Mouse (Mus musculus) embryonic facial prominence, embryonic 12.5 days (tissue): Measurements from ENCODE around the gene Ankrd27. TPM values are rescaled to one million over a fixed set of nuclear protein-coding genes. Genes with fewer than 3 reads are reported as not detected.

Experiments
- ATAC-seq: fragments of 200-750 bp; cut with Nextera tagmentation; 2 replicates; pipeline ENCODE4 v1.8.0; 2017; ENCODE audit not compliant: insufficient number of reproducible peaks, insufficient read depth, low FRiP score, low TSS enrichment
- H3K27ac ChIP-seq: fragments of 300-500 bp; sonication (generic); 2 replicates; pipeline ENCODE4 v1.5.1; 2016; ENCODE audit warnings: mild to moderate bottlenecking
- H3K27me3 ChIP-seq: fragments of 300-500 bp; sonication (generic); 2 replicates; pipeline ENCODE4 v1.6.1; 2016; ENCODE audit warnings: mild to moderate bottlenecking, moderate library complexity
- H3K36me3 ChIP-seq: fragments of 300-500 bp; sonication (generic); 2 replicates; pipeline ENCODE4 v1.6.1; 2016; ENCODE audit warnings: mild to moderate bottlenecking
- H3K4me1 ChIP-seq: fragments of 300-500 bp; sonication (generic); 2 replicates; pipeline ENCODE4 v1.6.1; 2016
- H3K4me2 ChIP-seq: fragments of 300-500 bp; sonication (generic); replicated peaks from 2 replicates; pipeline ENCODE4 v1.6.1; 2016; ENCODE audit warnings: mild to moderate bottlenecking, moderate library complexity
- H3K4me3 ChIP-seq: fragments of 300-500 bp; sonication (generic); 2 replicates; pipeline ENCODE4 v1.5.1; 2016; ENCODE audit warnings: mild to moderate bottlenecking
- H3K9ac ChIP-seq: fragments of 300-500 bp; sonication (generic); 2 replicates; pipeline ENCODE4 v1.6.1; 2016; ENCODE audit warnings: mild to moderate bottlenecking, moderate library complexity
- H3K9me3 ChIP-seq: fragments of 300-500 bp; sonication (generic); 2 replicates; pipeline ENCODE4 v1.6.1; 2016; ENCODE audit warnings: mild to moderate bottlenecking, moderate library complexity
- WGBS: fragments of 180-500 bp; shearing (Covaris S2); methylation state at CpG from one replicate; pipeline ENCODE4 v1.1.7; 2016; 5-methylcytosine and 5-hydroxymethylcytosine counted together
- polyA plus RNA-seq: library from polyadenylated mRNA; unstranded; fragments of >200 nt; fragmentation: Nextera tagmentation; extraction: Ambion mirVana; gene quantifications from 2 replicates; pipeline ENCODE4 v1.2.1, GENCODE M21; 2016

Gene Ankrd27
- polyA plus RNA-seq, 1 experiment from 2014 or later: 41.6 TPM

- Histone ChIP-seq H3K4me1 (no peaks in the 10 kb centered on the region), H3K4me3 (no peak overlapping the region), H3K9ac (no peak overlapping the region), H3K4me2 (no peak overlapping the region), H3K36me3 (peaks cover 21% of the 10 kb centered on the region; the same call in 1 of the 2 replicates), H3K9me3 (no peaks in the 10 kb centered on the region), H3K27me3 (no peaks in the 10 kb centered on the region), H3K27ac (no peak overlapping the region)
- 70% methylated on average over 9 of the region's 9 CpGs for WGBS
- no peak for ATAC-seq
Observed at GRCm38 (mm10) chr7:35648239-35649069, 62.4 kb downstream of the Ankrd27 start.

DNA sequence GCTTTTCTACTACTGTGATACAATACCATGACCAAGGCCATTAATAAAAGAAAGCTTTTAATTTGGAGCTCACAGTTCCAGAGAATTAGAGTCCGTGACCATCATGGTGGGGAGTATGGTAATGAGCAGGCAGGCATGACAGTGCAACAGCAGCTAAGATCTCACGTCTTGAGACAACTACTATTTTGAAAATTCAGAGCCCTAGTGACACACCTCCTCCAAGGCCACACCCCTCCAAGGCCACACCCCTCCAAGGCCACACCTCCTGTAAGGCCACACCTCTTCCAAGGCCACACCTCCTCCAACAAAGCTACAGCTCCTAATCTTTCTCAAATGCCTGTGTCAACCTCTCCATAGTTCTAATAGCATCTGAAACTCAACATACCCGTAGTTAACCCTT, 63.0 kb downstream of the Ankrd27 start:
- Histone ChIP-seq H3K9ac (no peak overlapping the region), H3K4me2 (no peak overlapping the region), H3K27ac (no peak overlapping the region), H3K27me3 (no peaks in the 10 kb centered on the region), H3K4me1 (no peaks in the 10 kb centered on the region), H3K9me3 (no peaks in the 10 kb centered on the region), H3K4me3 (no peak overlapping the region), H3K36me3 (peaks cover 14% of the 10 kb centered on the region; the same call in 1 of the 2 replicates)
- WGBS: 48% methylated on average over 3 of the region's 3 CpGs
- ATAC-seq: no peak

GRCm38 (mm10) chr7:35650716-35651410, 64.8 kb downstream of the Ankrd27 start:
- WGBS: 79% methylated on average over 11 of the region's 11 CpGs
- H3K27ac ChIP-seq: no peak overlapping the region

GRCm38 (mm10) chr7:35651583-35652270, 65.7 kb downstream of the Ankrd27 start:
- ATAC-seq: no peak
- WGBS: 81% methylated on average over 10 of the region's 10 CpGs
- H3K4me3 ChIP-seq: no peak overlapping the region

More at GRCm38 (mm10) chr7:35650716-35651410, 64.8 kb downstream of the Ankrd27 start:
- Histone ChIP-seq H3K9me3 (no peaks in the 10 kb centered on the region), H3K4me3 (no peak overlapping the region), H3K27me3 (no peaks in the 10 kb centered on the region), H3K4me1 (no peaks in the 10 kb centered on the region), H3K36me3 (no peaks in the 10 kb centered on the region), H3K4me2 (no peak overlapping the region), H3K9ac (no peak overlapping the region)
- no peak for ATAC-seq

DNA sequence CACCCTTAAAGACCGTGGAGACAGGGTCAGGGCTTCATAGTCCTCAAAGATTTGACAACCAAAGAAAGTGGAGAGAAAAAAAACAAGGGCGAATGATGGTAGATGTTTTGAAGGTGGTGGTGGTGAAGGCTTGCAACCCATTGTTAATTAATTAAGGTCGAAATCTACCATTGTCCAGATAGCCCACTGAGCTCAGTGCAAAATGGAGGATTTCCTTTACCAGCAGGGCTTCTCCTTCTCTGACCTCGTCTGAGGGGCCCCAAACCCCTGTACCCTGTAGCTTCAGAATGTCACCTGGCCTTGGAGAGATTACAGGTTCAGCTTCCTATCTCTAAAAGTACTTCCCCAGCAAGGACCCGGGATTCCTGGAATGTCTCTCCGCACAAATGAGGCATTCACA, 71.8 kb downstream of the Ankrd27 start:
- Histone ChIP-seq H3K4me1 (no peaks in the 10 kb centered on the region), H3K9ac (no peak overlapping the region), H3K9me3 (no peaks in the 10 kb centered on the region), H3K27me3 (no peaks in the 10 kb centered on the region), H3K4me3 (no peak overlapping the region), H3K36me3 (no peaks in the 10 kb centered on the region), H3K27ac (no peak overlapping the region), H3K4me2 (no peak overlapping the region)
- ATAC-seq: no peak
- 46% methylated on average over 6 of the region's 6 CpGs for WGBS

More at GRCm38 (mm10) chr7:35651583-35652270, 65.7 kb downstream of the Ankrd27 start:
- Histone ChIP-seq H3K27ac (no peak overlapping the region), H3K9me3 (no peaks in the 10 kb centered on the region), H3K36me3 (no peaks in the 10 kb centered on the region), H3K9ac (no peak overlapping the region), H3K4me1 (no peaks in the 10 kb centered on the region), H3K4me2 (no peak overlapping the region), H3K27me3 (no peaks in the 10 kb centered on the region)

GRCm38 (mm10) chr7:35659173-35659572, 73.1 kb downstream of the Ankrd27 start:
- Histone ChIP-seq H3K9me3 (no peaks in the 10 kb centered on the region), H3K27me3 (no peaks in the 10 kb centered on the region), H3K36me3 (no peaks in the 10 kb centered on the region), H3K4me2 (no peak overlapping the region), H3K27ac (no peak overlapping the region), H3K9ac (no peak overlapping the region), H3K4me3 (no peak overlapping the region), H3K4me1 (peaks cover 5% of the 10 kb centered on the region)
- 59% methylated on average over 3 of the region's 3 CpGs for WGBS
- no peak for ATAC-seq

GRCm38 (mm10) chr7:35663790-35664376, 77.8 kb downstream of the Ankrd27 start:
- no peaks in the 10 kb centered on the region for H3K27me3 ChIP-seq
- no peaks in the 10 kb centered on the region for H3K36me3 ChIP-seq
- 50% methylated on average over 16 of the region's 16 CpGs for WGBS
- H3K27ac ChIP-seq: no peak overlapping the region
- no peaks in the 10 kb centered on the region for H3K9me3 ChIP-seq
- no peak overlapping the region for H3K4me3 ChIP-seq
- no peak for ATAC-seq
- no peak overlapping the region for H3K4me2 ChIP-seq
- peaks cover 6% of the 10 kb centered on the region for H3K4me1 ChIP-seq
- no peak overlapping the region for H3K9ac ChIP-seq

DNA sequence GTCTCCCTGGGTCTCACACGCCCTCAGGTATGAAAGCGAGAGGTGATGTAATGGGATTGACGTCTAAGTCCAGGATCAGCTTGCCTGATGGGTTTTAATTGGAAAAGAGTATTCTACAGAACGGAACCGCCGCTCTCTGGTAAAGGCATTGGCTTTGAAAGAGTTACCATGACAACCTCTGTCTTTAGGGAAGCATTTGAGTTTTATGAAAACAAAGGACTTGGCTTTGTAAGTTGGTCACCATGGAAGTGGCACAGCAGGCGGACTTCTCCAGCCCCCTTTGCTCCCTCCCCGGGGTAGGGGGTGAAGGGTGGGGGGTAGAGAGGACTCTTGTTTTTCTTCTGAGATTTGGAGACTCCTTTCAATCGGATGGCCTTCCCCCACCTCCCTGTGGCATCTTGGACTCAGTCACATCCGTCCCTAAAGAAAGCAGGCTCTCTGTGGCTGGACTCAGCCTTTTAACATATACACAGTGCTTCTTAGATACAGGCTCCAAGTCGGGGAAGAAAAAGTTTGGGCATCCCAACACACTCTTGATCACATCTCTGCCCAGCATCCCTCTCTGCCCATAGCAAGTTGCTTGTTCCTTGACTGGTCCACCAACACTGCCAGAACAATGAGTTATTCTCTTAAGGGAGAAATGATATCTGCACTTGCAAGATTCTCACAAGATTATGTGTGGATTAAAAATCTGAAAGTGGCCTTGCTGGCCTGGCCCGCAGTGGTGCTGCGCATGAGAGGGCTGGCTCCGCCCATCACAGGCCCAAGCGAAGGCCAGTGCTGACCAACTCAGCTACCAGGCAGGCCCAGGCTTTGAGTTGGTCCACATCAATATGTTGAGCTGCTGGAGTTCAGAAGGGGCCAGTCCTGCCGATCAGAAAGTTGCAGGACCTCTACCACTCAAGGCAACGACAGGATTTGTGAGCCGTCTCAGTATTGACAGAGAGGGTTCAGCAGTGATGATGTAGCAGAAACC, 82.3 kb downstream of the Ankrd27 start:
- H3K27me3 ChIP-seq: no peaks in the 10 kb centered on the region
- H3K9me3 ChIP-seq: no peaks in the 10 kb centered on the region
- WGBS: 44% methylated on average over 18 of the region's 18 CpGs
- H3K27ac ChIP-seq: no peak overlapping the region
- H3K9ac ChIP-seq: no peak overlapping the region
- peaks cover 6% of the 10 kb centered on the region for H3K4me1 ChIP-seq
- no peaks in the 10 kb centered on the region for H3K36me3 ChIP-seq
- no peak overlapping the region for H3K4me2 ChIP-seq
- ATAC-seq: 0 out of 2 replicates have a peak, but pooled peaks have one; percentile 25
- H3K4me3 ChIP-seq: no peak overlapping the region

DNA sequence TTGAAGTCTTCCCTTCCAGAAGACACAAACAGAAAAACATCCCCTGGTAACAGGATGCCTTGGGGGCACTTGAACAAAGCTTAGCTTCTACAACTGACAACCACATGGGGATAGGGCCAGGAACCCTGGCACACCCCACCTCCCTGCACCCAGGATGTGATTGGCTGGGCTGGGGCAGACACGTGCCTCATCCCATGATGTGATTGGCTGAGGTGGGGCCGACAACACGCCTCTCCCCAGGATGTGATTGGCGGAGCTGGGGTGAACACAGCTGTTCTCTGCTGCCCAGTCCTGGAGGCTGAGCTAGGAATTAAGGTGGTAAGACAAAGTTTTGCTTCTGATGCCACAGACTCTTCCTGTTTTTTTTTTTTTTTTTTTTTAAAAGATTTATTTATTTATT, 92.9 kb downstream of the Ankrd27 start:
- ATAC-seq: no peak

GRCm38 (mm10) chr7:35681559-35681958, 95.5 kb downstream of the Ankrd27 start:
- Histone ChIP-seq H3K4me1 (peaks cover 7% of the 10 kb centered on the region; the same call in 1 of the 2 replicates), H3K4me3 (no peak overlapping the region), H3K27me3 (no peaks in the 10 kb centered on the region), H3K9ac (no peak overlapping the region), H3K36me3 (no peaks in the 10 kb centered on the region), H3K4me2 (no peak overlapping the region), H3K27ac (no peak overlapping the region), H3K9me3 (no peaks in the 10 kb centered on the region)
- 82% methylated on average over 3 of the region's 3 CpGs for WGBS
- ATAC-seq: no peak

More for the DNA sequence above, 92.9 kb downstream of the Ankrd27 start:
- Histone ChIP-seq H3K36me3 (no peaks in the 10 kb centered on the region), H3K4me3 (no peak overlapping the region), H3K9ac (no peak overlapping the region), H3K27me3 (no peaks in the 10 kb centered on the region), H3K4me1 (no peaks in the 10 kb centered on the region), H3K4me2 (no peak overlapping the region), H3K27ac (no peak overlapping the region), H3K9me3 (no peaks in the 10 kb centered on the region)
- 78% methylated on average over 4 of the region's 4 CpGs for WGBS
